Mouse (Mus musculus) ES-Bruce4 (cell line): ENCODE results near the gene Ogfod3.

Experiments
- CTCF ChIP-seq: IDR thresholded peaks from one replicate; pipeline ENCODE4 v1.8.1; 2011; ENCODE audit warnings: low read depth, low read length
- EP300 ChIP-seq: IDR thresholded peaks from 2 replicates; pipeline ENCODE4 v1.6.1; 2011; ENCODE audit warnings: low read depth, low read length; ENCODE audit not compliant: insufficient read depth

DNA sequence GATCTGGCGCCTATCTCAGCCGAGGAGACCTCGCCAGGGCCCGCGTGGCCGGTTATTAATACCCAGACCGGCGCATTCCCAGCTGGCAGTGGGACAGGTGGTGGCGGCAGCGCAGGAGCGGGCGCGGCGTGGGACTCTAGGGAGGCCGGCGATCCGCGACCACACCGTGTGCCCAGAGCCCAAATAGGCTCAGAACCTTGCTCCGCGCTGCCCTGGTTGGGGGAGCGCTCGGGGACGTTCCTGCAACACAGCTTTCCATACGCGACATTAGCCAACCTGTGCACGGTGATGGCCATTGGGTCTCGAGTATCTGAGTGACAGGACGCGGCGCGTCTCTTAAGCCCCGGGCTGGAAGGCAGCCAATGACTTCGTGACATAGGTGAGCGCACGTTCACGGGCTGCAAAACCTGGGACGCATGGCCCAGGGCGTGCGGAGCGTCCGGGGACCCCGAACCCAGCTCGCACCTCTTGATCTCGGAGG, 48.1 kb downstream of the Ogfod3 start:
- TF ChIP-seq EP300 (no peak), CTCF (no peak)
